Mouse (Mus musculus) WW6 (cell line): ENCODE measurements around the gene Stk36.

Source experiments
- DNase-seq: peaks from one replicate; pipeline ENCODE4 v3.0.0-alpha.2; 2013; ENCODE audit warnings: low read depth, low spot score

Stk36 gene

DNA sequence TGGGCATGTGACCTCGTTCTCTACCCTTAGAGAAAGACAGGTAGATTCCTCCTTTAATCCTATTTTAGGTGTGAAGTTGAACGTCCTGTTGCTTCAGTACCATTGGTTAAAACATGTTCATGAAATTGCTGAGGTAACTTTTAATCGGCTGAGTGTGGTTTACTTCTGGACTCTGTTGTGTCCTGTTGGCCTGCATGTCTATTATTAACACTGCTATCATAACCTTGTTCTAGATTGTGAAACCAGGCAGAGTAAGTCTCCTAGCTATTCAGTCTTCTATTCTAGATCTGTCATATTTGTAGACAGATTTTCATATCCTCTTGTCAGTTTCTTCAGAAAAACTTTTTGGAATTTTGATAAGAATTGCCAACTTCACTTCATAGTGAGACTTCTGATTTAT, 67.1 kb downstream of the Stk36 start:
- no peak for DNase-seq

DNA sequence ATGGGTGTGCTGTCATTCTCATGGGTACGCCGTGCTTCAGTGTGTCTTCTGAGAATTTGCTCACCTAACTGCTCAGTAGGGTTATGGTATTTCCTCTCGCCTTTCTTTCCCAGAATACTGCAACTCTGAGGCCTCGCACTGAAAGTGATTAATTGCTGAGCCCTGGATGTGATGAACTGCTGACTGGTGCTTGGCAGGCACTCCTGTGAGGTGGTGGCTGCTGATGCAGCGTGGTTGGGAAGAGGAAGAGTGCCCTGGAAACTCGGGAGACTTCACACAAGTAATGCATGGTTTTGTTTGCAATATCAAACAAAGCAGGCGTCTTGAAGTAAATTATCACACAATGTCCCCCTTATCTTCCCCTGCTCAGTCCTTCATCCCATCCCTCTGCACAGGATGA, 71.5 kb downstream of the Stk36 start:
- no peak for DNase-seq

DNA sequence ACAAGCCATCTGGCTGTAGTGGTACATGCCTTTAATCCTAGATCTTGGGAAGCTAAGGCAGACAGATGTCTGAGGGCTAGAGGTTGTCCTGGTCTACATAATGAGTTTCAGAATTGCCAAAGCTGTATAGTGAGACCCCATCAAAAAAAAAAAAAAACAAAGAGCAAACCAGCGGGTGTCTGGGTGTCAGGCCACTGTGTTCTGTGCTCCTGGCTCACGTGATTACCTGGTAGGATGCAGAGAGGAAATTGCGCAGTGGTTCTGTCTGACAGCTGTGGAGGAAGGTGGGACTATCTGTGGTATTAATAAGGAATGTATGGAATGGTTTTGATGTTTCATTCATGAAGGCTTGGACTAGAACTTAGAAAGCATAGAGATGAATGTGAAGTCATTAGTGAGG, 75.6 kb downstream of the Stk36 start:
- DNase-seq: no peak

DNA sequence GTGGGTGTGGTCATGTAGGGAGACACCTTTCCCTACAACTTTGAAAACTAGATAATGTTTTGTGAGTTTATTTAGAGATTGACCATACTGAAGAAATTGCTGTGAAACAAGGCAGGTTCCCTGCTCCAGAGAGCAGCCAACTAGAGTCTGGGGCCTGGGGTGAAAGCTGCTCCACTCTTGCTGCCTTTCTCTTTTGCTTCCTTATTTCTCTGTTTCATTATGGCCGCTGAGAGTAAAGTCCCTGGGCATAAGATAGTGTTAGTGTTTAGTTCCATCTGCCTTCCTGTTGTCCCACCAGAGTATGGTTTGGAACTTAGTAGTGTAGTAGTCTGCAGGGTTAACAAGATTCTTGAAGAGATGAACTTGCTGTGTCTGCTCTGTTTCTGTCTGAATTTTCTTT, 76.6 kb downstream of the Stk36 start:
- no peak for DNase-seq
